Mouse (Mus musculus) heart, embryonic 10.5 days (tissue): ENCODE data around the gene Sstr1. TPM values are rescaled to one million over a fixed set of nuclear protein-coding genes. Genes with fewer than 3 reads are reported as not detected.

Experiments
- DNase-seq: peaks from one replicate; pipeline ENCODE4 v3.0.0-alpha.2; 2017; ENCODE audit warnings: low spot score
- H3K27ac ChIP-seq: fragments of 300-500 bp; sonication (generic); 2 replicates; pipeline ENCODE4 v1.5.1; 2016; ENCODE audit warnings: mild to moderate bottlenecking
- H3K27me3 ChIP-seq: fragments of 300-500 bp; sonication (generic); 2 replicates; pipeline ENCODE4 v1.6.1; 2016; ENCODE audit warnings: mild to moderate bottlenecking; ENCODE audit not compliant: poor library complexity, insufficient read depth, severe bottlenecking
- H3K36me3 ChIP-seq: fragments of 300-500 bp; sonication (generic); 2 replicates; pipeline ENCODE4 v1.6.1; 2016; ENCODE audit warnings: mild to moderate bottlenecking, moderate library complexity
- H3K4me1 ChIP-seq: fragments of 300-500 bp; sonication (generic); 2 replicates; pipeline ENCODE4 v1.6.1; 2016; ENCODE audit warnings: mild to moderate bottlenecking
- H3K4me3 ChIP-seq: fragments of 300-500 bp; sonication (generic); 2 replicates; pipeline ENCODE4 v1.5.1; 2016; ENCODE audit warnings: mild to moderate bottlenecking, moderate library complexity
- H3K9me3 ChIP-seq: fragments of 300-500 bp; sonication (generic); 2 replicates; pipeline ENCODE4 v1.6.1; 2016; ENCODE audit warnings: mild to moderate bottlenecking, moderate library complexity
- WGBS: fragments of 180-500 bp; shearing (Covaris S2); methylation state at CpG from one replicate; pipeline ENCODE4 v1.1.7; 2016; 5-methylcytosine and 5-hydroxymethylcytosine counted together
- polyA plus RNA-seq: library from polyadenylated mRNA; unstranded; fragments of >200 nt; fragmentation: Nextera tagmentation; extraction: Ambion mirVana; gene quantifications from 2 replicates; pipeline ENCODE4 v1.2.1, GENCODE M21; 2016

Sstr1 gene
- 0.20 TPM in 1 of 2 replicates, not detected in the other for polyA plus RNA-seq

DNA sequence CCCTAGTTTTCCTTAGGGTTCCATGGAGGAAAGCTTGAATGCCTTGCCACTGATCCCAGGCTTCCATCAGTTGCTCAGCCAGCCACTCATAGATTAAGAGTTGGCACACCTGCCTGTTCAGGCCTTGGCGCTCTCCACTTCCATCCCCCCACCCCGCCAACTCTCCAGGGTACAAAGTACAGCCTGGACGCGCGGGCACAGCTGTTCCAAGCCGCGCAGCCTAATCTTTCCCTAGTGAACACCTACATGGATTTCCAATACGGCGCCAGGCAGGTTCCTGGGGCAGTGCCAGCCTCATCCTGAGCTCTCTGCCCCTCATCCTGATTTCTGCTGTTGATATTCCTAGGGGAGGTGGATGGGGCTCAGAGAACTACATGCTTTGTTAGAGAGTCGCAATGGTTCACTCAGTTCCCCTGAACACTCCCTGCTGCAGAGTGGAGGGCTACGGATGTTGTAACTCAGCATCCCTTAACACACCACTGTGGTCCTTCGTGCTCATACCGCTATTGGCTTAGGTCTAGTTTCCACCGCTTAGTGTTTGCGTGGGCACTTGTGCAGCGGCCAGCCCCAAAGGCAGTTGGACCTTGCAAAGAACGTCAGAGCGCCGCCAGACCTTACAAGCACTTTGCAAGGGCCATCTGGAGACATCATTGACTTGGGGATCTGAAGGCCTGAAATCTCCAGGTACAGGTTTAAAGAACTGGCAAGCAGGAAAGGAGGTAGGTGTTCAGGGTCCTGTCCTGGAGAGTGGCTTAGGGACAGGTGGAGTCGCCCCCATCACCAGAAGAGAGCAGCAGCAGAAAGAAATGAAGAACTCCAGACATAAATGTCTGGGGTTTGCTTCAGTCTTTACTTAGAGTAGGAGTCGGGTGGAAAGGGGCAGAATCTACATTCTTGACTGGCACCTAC, at the start of gene Sstr1:
Gene Sstr1 (plus strand): TSS at position 610 of the 909 bp plus-strand sequence.
- DNase-seq = no peak
- peak within 1 kb of the TSS; percentile 65 for H3K4me3 ChIP-seq
- WGBS = 17% methylated on average over 21 of the region's 21 CpGs
- peaks cover 50% of the 10 kb centered on the region for H3K27me3 ChIP-seq
- H3K36me3 ChIP-seq = no peaks in the 10 kb centered on the region
- H3K4me1 ChIP-seq = peaks cover 23% of the 10 kb centered on the region
- H3K27ac ChIP-seq = no peak within 1 kb of the TSS
- H3K9me3 ChIP-seq = no peaks in the 10 kb centered on the region

DNA sequence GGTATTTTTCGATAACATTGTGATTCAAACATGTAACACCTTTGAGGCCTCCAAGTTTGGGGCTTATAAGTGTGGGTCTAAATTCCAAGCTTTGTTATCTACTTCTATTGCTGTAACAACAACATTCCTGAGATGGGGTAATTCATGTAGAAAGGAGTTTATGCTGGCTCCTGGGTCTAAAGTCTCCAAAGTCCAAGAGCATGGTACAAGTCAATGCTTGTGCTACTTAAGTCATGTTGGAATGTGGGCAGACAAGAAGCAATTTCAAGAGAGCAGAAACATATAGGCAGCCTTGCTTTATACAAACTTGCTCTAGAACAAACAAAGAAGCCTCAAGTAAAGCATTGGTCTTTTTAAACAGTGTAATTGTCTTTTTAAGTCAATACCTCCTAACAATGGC, 12.8 kb upstream of the Sstr1 start:
- Histone ChIP-seq H3K9me3 (no peaks in the 10 kb centered on the region), H3K4me3 (no peak overlapping the region), H3K36me3 (no peaks in the 10 kb centered on the region), H3K4me1 (no peaks in the 10 kb centered on the region), H3K27me3 (no peaks in the 10 kb centered on the region), H3K27ac (no peak overlapping the region)
- 87% methylated on average over 1 of the region's 1 CpGs for whole genome bisulfite sequencing
- DNase-seq = no peak

DNA sequence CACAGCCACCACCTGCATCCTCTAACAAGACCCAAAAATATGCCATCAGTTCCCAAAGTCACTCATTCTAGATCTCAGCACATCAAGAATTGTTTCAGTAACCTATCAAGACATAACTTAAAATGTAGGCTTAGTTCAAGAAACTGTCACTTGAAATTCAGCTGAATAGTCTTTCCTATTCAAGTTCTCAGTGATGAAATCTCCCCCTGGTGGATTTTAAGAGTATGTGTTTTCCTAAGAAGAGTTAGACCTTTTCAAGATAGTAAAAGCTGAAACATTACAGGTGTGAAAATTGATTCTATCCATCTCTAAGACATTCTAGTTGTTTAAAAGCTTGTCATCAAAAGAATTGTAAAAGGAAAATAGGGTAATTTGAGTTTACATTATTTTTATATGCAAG, 10.4 kb upstream of the Sstr1 start:
- Histone ChIP-seq H3K4me1 (no peaks in the 10 kb centered on the region), H3K4me3 (no peak overlapping the region), H3K27ac (no peak overlapping the region), H3K36me3 (no peaks in the 10 kb centered on the region), H3K9me3 (no peaks in the 10 kb centered on the region), H3K27me3 (no peaks in the 10 kb centered on the region)
- DNase-seq = no peak

DNA sequence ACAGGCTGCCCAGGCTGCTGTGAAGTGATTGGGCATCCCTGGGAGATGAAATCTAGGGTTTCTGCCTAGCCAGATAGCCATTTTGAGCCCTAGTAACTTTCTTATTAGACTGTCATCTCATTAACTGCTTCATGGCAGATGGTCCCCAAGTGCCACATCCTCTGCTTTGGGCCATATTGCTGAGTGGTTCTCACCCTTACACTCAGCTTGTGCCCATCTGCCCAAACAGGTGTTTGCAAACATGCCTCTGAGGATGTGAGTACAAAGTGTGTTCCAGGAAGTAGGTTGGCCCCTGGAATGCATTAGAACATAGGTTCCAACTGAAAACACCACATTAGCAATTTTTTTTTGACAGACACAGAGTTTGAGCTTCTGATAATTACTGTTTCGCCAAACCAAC, 3.6 kb upstream of the Sstr1 start:
- 88% methylated on average over 1 of the region's 1 CpGs for WGBS
- H3K27ac ChIP-seq = no peak overlapping the region
- H3K9me3 ChIP-seq = no peaks in the 10 kb centered on the region
- no peak overlapping the region for H3K4me3 ChIP-seq
- no peak for DNase-seq
- peaks cover 9% of the 10 kb centered on the region for H3K4me1 ChIP-seq
- H3K36me3 ChIP-seq = no peaks in the 10 kb centered on the region
- peaks cover 28% of the 10 kb centered on the region for H3K27me3 ChIP-seq

DNA sequence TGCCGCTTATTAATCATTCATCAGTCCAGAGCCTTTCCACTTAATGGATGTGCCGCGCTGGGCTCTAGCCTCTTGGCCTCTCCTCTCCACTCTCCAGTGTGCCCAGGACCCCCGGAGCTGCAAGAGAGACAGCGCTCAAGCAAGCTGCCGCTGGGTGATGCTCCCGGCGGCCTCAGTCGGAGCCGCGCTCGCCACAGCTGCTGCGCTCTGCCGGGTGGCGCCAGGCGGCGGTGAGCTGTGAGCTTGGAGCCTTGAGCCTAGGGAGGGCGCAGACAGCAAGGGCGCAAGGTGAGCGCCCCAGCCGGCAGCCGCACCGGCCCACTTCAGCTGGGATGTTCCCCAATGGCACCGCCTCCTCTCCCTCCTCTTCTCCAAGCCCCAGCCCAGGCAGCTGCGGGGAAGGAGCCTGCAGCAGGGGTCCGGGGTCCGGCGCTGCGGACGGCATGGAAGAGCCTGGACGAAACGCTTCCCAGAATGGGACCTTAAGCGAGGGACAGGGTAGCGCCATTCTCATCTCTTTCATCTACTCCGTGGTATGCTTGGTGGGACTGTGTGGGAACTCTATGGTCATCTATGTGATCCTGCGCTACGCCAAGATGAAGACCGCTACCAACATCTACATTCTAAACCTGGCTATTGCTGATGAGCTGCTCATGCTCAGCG, 820 bp downstream of the Sstr1 start:
- no peaks in the 10 kb centered on the region for H3K36me3 ChIP-seq
- peaks cover 50% of the 10 kb centered on the region for H3K27me3 ChIP-seq
- peaks cover 23% of the 10 kb centered on the region for H3K4me1 ChIP-seq
- WGBS = under 1% methylated on average over 39 of the region's 39 CpGs
- peak overlapping the region; percentile 65 for H3K4me3 ChIP-seq
- DNase-seq = peak; percentile 75
- H3K9me3 ChIP-seq = no peaks in the 10 kb centered on the region
- no peak overlapping the region for H3K27ac ChIP-seq

DNA sequence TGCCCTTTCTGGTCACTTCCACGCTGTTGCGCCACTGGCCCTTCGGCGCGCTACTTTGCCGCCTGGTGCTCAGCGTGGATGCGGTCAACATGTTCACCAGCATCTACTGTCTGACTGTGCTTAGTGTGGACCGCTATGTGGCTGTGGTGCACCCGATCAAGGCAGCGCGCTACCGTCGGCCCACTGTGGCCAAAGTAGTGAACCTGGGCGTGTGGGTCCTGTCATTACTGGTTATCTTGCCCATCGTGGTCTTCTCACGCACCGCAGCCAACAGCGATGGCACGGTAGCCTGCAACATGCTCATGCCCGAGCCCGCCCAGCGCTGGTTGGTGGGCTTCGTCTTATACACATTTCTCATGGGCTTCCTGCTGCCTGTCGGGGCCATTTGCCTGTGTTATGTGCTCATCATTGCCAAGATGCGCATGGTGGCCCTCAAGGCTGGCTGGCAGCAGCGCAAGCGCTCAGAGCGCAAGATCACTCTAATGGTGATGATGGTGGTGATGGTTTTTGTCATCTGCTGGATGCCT, 1.4 kb downstream of the Sstr1 start:
- Histone ChIP-seq H3K27me3 (peaks cover 50% of the 10 kb centered on the region), H3K4me3 (peak overlapping the region; percentile 65), H3K27ac (no peak overlapping the region), H3K4me1 (peaks cover 23% of the 10 kb centered on the region), H3K36me3 (no peaks in the 10 kb centered on the region), H3K9me3 (no peaks in the 10 kb centered on the region)
- 4% methylated on average over 29 of the region's 29 CpGs for WGBS
- DNase-seq = peak; percentile 77

DNA sequence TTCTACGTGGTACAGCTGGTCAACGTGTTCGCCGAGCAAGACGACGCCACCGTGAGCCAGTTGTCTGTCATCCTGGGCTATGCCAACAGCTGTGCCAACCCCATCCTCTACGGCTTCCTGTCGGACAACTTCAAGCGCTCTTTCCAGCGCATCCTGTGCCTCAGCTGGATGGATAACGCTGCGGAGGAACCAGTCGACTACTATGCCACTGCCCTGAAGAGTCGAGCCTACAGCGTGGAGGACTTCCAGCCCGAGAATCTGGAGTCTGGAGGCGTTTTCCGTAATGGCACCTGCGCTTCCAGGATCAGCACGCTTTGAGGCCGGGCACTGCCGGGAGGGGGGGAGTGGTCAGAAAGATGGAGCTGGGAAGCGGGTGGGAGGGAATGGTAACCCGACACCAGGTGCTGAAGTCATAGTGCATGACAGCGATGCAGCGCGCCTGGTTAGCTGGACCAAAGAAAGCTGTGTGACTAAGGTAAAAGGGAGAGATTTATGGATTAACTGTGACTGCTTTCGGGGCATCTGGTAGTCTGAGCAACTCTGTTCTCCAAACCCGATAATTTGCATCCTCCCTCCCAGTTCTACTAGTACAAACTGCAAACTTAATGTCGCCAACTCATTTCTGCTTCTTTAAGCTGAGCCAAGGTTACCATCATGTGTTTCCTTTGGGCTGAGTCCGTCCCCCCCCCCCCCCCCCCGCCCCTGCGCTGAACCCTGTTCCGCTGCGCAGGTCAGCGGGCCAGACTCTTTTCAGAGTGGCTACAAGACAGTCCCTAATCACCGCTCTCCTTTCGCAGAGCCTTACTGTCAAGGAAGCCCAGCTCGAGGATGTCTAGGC, 2.1 kb downstream of the Sstr1 start:
- Histone ChIP-seq H3K36me3 (no peaks in the 10 kb centered on the region), H3K4me3 (peak overlapping the region; percentile 65), H3K4me1 (peaks cover 23% of the 10 kb centered on the region), H3K27me3 (peaks cover 50% of the 10 kb centered on the region), H3K9me3 (no peaks in the 10 kb centered on the region), H3K27ac (no peak overlapping the region)
- under 1% methylated on average over 39 of the region's 40 CpGs for WGBS
- peak; percentile 81 for DNase-seq

DNA sequence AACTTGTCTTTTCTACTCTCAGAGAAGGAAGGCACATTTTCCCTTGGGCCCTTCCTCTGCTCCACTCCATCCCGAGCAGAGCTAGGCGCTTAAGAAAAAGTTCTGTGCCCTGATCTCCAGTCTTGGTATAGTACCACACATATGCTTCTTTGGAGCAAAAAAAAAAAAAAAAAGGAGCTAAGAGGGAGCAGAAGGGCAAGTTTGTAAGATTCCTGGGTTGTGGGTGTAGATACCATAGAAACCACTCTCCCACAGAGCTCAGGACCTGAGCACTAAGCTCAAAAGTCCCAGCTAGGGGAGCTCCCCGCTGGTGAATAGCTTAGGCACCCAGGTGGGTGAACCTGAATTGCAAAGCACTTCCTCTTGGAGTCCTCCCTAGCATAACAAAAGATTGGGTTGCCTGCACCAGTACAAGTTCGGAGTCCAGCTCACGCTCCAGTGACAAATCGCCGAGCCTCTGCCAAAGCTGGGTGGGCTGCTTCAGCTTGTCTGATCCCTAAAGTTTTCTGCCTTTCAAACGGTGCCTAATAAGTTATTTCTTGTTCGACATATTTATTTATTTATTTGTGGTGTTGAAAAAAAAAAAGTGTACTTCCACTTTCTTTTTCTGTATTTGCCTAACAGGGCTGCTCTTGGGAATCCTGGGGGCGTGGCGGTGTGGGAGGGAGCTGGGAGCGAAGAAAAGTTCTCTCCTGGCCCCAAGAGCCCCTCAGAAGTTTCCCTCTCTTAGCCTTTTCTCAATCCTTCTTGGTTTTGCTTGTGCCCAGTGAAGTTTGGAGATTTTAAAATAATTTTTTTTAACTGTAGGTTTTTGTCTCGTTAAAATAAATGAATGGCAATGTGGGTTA, 2.9 kb downstream of the Sstr1 start:
- no peak overlapping the region for H3K27ac ChIP-seq
- H3K36me3 ChIP-seq = no peaks in the 10 kb centered on the region
- peaks cover 23% of the 10 kb centered on the region for H3K4me1 ChIP-seq
- peaks cover 50% of the 10 kb centered on the region for H3K27me3 ChIP-seq
- 9% methylated on average over 13 of the region's 13 CpGs for WGBS
- peak overlapping the region; percentile 65 for H3K4me3 ChIP-seq
- H3K9me3 ChIP-seq = no peaks in the 10 kb centered on the region
- no peak for DNase-seq

DNA sequence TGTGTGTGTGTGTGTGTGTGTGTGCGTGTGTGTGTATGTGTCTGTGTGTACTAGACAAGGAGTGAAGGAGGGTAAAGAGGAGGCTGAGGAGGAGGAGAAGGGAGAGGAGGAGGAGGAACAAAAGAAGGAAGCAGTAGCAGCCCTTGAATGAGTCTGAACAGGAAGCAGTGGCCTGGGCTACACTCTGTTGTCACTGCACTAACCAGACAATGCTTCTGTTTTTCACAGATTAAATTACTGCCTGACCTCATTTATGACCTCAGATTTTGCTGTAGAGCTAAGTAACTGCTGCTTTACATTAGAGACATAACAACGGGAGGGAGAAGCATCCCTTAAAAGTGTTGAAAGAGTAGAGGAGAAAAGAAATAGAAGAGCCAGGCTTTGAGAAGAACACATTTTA, 4.6 kb downstream of the Sstr1 start:
- Histone ChIP-seq H3K9me3 (no peaks in the 10 kb centered on the region), H3K36me3 (no peaks in the 10 kb centered on the region), H3K27ac (no peak overlapping the region), H3K27me3 (peaks cover 40% of the 10 kb centered on the region), H3K4me1 (peaks cover 23% of the 10 kb centered on the region), H3K4me3 (no peak overlapping the region)
- DNase-seq = no peak
- WGBS = 63% methylated on average over 2 of the region's 2 CpGs

DNA sequence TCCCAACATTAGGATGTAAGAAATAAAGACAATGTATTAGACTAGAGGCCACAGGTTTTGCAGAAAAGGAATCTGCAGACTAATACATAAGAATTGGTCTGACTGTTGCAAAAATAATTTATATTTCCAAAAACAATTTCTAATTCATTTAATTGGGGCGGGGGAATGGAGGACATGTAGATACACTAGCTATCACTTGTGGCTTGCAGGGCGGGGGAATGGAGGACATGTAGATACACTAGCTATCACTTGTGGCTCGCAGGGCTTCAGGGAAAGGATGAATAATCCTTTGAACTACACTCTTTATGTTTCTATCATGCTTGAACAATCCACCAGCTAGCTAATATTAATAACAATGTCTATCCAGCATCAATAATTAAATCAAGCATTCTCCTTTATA, 7.5 kb downstream of the Sstr1 start:
- Histone ChIP-seq H3K4me1 (peaks cover 4% of the 10 kb centered on the region; the same call in 1 of the 2 replicates), H3K27me3 (peaks cover 11% of the 10 kb centered on the region; the same call in 1 of the 2 replicates), H3K27ac (no peak overlapping the region), H3K4me3 (no peak overlapping the region), H3K9me3 (no peaks in the 10 kb centered on the region), H3K36me3 (no peaks in the 10 kb centered on the region)
- no peak for DNase-seq
- 86% methylated on average over 3 of the region's 3 CpGs for WGBS

DNA sequence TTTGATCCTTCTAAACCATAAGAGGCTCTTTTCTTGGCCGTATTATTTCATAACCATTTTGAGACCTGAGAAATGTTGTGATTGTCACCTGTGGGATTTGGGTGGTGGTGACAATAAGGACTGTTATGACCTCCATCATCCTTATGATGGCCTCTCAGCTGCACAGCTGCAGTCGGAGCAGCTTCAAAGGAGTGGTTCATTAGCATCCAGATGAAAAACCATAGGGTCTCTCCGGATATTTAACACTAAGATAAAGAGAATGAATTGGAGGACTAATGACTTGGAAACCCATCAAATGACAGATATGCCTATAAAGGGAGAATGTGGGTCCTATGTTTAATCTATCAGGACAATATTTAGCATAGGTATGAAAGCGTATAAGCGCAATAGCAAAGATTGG, 14.1 kb downstream of the Sstr1 start:
- Histone ChIP-seq H3K4me1 (no peaks in the 10 kb centered on the region), H3K27ac (no peak overlapping the region), H3K27me3 (no peaks in the 10 kb centered on the region), H3K4me3 (no peak overlapping the region), H3K36me3 (no peaks in the 10 kb centered on the region), H3K9me3 (no peaks in the 10 kb centered on the region)
- 74% methylated on average over 5 of the region's 5 CpGs for WGBS
- DNase-seq = no peak

DNA sequence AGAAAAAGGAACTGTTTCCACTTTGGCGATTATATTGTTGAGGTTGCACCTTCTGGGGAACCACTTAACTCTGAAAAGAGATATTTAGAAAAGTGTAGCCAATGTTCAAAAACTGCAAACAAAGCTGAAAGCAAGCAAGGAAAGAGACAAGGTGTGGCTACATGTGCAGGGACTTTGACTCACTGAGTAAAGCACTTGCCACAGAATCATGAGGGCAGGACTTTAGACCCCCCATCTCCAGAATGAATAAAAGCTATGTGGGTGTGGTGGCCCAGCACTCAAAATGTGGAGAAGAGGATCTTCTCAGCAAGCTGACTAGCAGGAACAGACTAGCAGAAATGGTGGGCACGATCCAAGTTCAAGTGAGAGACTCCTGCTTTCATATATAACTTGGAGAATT, 20.9 kb downstream of the Sstr1 start:
- Histone ChIP-seq H3K9me3 (no peaks in the 10 kb centered on the region), H3K4me1 (no peaks in the 10 kb centered on the region), H3K4me3 (no peak overlapping the region), H3K36me3 (no peaks in the 10 kb centered on the region), H3K27me3 (no peaks in the 10 kb centered on the region), H3K27ac (no peak overlapping the region)
- 79% methylated on average over 2 of the region's 2 CpGs for WGBS
- no peak for DNase-seq
